Mouse (Mus musculus) T-helper 2 cell (primary cell): ENCODE data around the gene Fam43b.

Experiments used
- in situ Hi-C: fragments of 300-600 bp; cut with MboI, MseI; formaldehyde crosslinking; loops from one replicate; pipeline ENCODE4 v1.15.1; 2025; ENCODE audit warnings: high pct_unique_total_duplicates

Gene Fam43b

GRCm38 (mm10) chr4:138395087-138395970 lies 999 bp downstream of the Fam43b start:
- in situ Hi-C loops, result no loop called here

GRCm38 (mm10) chr4:138393703-138394102 lies 2.6 kb downstream of the Fam43b start:
- in situ Hi-C loops, result no loop called here

GRCm38 (mm10) chr4:138383789-138384188 lies 12.5 kb downstream of the Fam43b start:
- in situ Hi-C loops, result loop anchor here (5.0 kb wide), 1 partner anchor 41 kb away; no protein-coding TSS in a partner anchor

GRCm38 (mm10) chr4:138382462-138382861 lies 13.9 kb downstream of the Fam43b start:
- in situ Hi-C loops, result loop anchor here (5.0 kb wide), 1 partner anchor 40 kb away; no protein-coding TSS in a partner anchor

- in situ Hi-C loops, result loop anchor here (5.0 kb wide), 1 partner anchor 38 kb away; no protein-coding TSS in a partner anchor
Observed at GRCm38 (mm10) chr4:138380132-138380689, 16.1 kb downstream of the Fam43b start.

GRCm38 (mm10) chr4:138379091-138379840 lies 17.1 kb downstream of the Fam43b start:
- in situ Hi-C loops, result no loop called here

GRCm38 (mm10) chr4:138377526-138377925 lies 18.8 kb downstream of the Fam43b start:
- in situ Hi-C loops, result no loop called here

GRCm38 (mm10) chr4:138375117-138375516 lies 21.2 kb downstream of the Fam43b start:
- in situ Hi-C loops, result no loop called here

GRCm38 (mm10) chr4:138370996-138371516 lies 25.3 kb downstream of the Fam43b start:
- in situ Hi-C loops, result loop anchor here (5.0 kb wide), 1 partner anchor 51 kb away; no protein-coding TSS in a partner anchor

GRCm38 (mm10) chr4:138368498-138369260 lies 27.6 kb downstream of the Fam43b start:
- in situ Hi-C loops, result no loop called here

GRCm38 (mm10) chr4:138367641-138368497 lies 28.5 kb downstream of the Fam43b start, which contains the start of gene Cda:
Gene Cda (minus strand): TSS chr4:138367992.
- in situ Hi-C loops, result no loop called here

- in situ Hi-C loops, result no loop called here
Observed at GRCm38 (mm10) chr4:138366561-138366960, 29.8 kb downstream of the Fam43b start.

- in situ Hi-C loops, result no loop called here
Observed at GRCm38 (mm10) chr4:138363511-138363910, 32.8 kb downstream of the Fam43b start.

GRCm38 (mm10) chr4:138362883-138363282 lies 33.4 kb downstream of the Fam43b start:
- in situ Hi-C loops, result no loop called here

GRCm38 (mm10) chr4:138361370-138361821 lies 34.9 kb downstream of the Fam43b start:
- in situ Hi-C loops, result no loop called here

GRCm38 (mm10) chr4:138358176-138358575 lies 38.2 kb downstream of the Fam43b start:
- in situ Hi-C loops, result no loop called here

GRCm38 (mm10) chr4:138356551-138356950 lies 39.8 kb downstream of the Fam43b start:
- in situ Hi-C loops, result no loop called here

- in situ Hi-C loops, result no loop called here
Observed at GRCm38 (mm10) chr4:138356141-138356540, 40.2 kb downstream of the Fam43b start.

GRCm38 (mm10) chr4:138355496-138355895 lies 40.8 kb downstream of the Fam43b start:
- in situ Hi-C loops, result no loop called here
